Mouse (Mus musculus) Patski (cell line): ENCODE data around the gene Snd1. TPM values are rescaled to one million over a fixed set of nuclear protein-coding genes. Genes with fewer than 3 reads are reported as not detected.

Experiments used
- ATAC-seq: fragments of 100-300 bp; one replicate; pipeline ENCODE4 v1.8.0; 2021
- CTCF ChIA-PET: fragments of 350-600 bp; sonication (Branson Sonifier 250); formaldehyde crosslinking; loops from one replicate; lab custom pipeline; 2022; ENCODE audit warnings: inconsistent platforms; lab: Charles Lee
- POLR2A ChIA-PET: fragments of 350-600 bp; sonication (Branson Sonifier 250); formaldehyde crosslinking; loops from one replicate; lab custom pipeline; 2022; ENCODE audit warnings: antibody characterized with exemption, inconsistent platforms; lab: Charles Lee
- DNase-seq: peaks from one replicate; pipeline ENCODE4 v3.0.0-alpha.2; 2011; ENCODE audit warnings: low read depth, low spot score
- H3K27me3 ChIP-seq: fragments of 371-371 bp; one replicate; pipeline ENCODE4 v1.5.1; 2021
- CTCF ChIP-seq: fragments of 100-300 bp; IDR thresholded peaks from one replicate; pipeline ENCODE4 v1.5.1; 2021
- in situ Hi-C: fragments of 300-500 bp; cut with MboI; formaldehyde crosslinking; loops from 3 replicates; pipeline ENCODE4 v1.11.1; 2018; ENCODE audit warnings: low pct_unique_long_range_greater_than_20kb, mixed read lengths
- polyA plus RNA-seq: library from polyadenylated mRNA; unstranded; gene quantifications from one replicate; pipeline ENCODE4 v1.2.3, GENCODE M21; 2021

Snd1 gene
- polyA plus RNA-seq, 1 experiment from 2014 or later = 107 TPM

- CTCF ChIA-PET = interaction anchor here (1.1 kb wide), 1 partner anchor 25 kb away, joined by 4 read pairs; no protein-coding TSS in a partner anchor
- no peak for ATAC-seq
- in situ Hi-C loops = no loop called here
- POLR2A ChIA-PET = no interaction called here
- TF ChIP-seq CTCF = no peak
- no peaks in the 10 kb centered on the region for H3K27me3 ChIP-seq
- DNase-seq = no peak
Observed at GRCm38 (mm10) chr6:28783082-28783647, 308.2 kb downstream of the Snd1 start.

GRCm38 (mm10) chr6:28783953-28784352 lies 309.0 kb downstream of the Snd1 start:
- DNase-seq = no peak
- ATAC-seq = no peak
- H3K27me3 ChIP-seq = no peaks in the 10 kb centered on the region
- TF ChIP-seq CTCF = no peak
- ChIA-PET POLR2A (interaction anchor here (0.5 kb wide), 1 partner anchor 63 kb away, joined by 3 read pairs; no protein-coding TSS in a partner anchor), CTCF (interaction anchor here (1.1 kb wide), 1 partner anchor 26 kb away, joined by 4 read pairs; no protein-coding TSS in a partner anchor)
- in situ Hi-C loops = no loop called here

- ChIA-PET POLR2A (no interaction called here), CTCF (interaction anchor here (1.1 to 1.4 kb wide), 2 partner anchors 11 to 19 kb away, joined by 3 to 4 read pairs; no protein-coding TSS in a partner anchor)
- no peak for TF ChIP-seq CTCF
- in situ Hi-C loops = no loop called here
- DNase-seq (no peak), ATAC-seq (no peak)
- H3K27me3 ChIP-seq = no peaks in the 10 kb centered on the region
Observed at GRCm38 (mm10) chr6:28785770-28786169, 310.8 kb downstream of the Snd1 start.

- TF ChIP-seq CTCF = no peak
- in situ Hi-C loops = no loop called here
- ChIA-PET CTCF (interaction anchor here (0.7 to 1.4 kb wide), 2 partner anchors 10 to 21 kb away, joined by 3 to 5 read pairs; no protein-coding TSS in a partner anchor), POLR2A (no interaction called here)
- ATAC-seq = no peak
- no peaks in the 10 kb centered on the region for H3K27me3 ChIP-seq
- DNase-seq = no peak
Observed at GRCm38 (mm10) chr6:28787133-28787532, 312.2 kb downstream of the Snd1 start.

- TF ChIP-seq CTCF = no peak
- ATAC-seq (no peak), DNase-seq (no peak)
- ChIA-PET CTCF (interaction anchor here (1.4 kb wide), 1 partner anchor 18 kb away, joined by 4 read pairs; no protein-coding TSS in a partner anchor), POLR2A (interaction anchor here (1.0 kb wide), 1 partner anchor 55 kb away, joined by 3 read pairs; no protein-coding TSS in a partner anchor)
- in situ Hi-C loops = no loop called here
- no peaks in the 10 kb centered on the region for H3K27me3 ChIP-seq
Observed at GRCm38 (mm10) chr6:28789685-28790084, 314.7 kb downstream of the Snd1 start.

- no peaks in the 10 kb centered on the region for H3K27me3 ChIP-seq
- in situ Hi-C loops = no loop called here
- DNase-seq (no peak), ATAC-seq (no peak)
- TF ChIP-seq CTCF = no peak
- CTCF ChIA-PET = no interaction called here
- POLR2A ChIA-PET = no interaction called here
Observed at GRCm38 (mm10) chr6:28791183-28791582, 316.2 kb downstream of the Snd1 start.

GRCm38 (mm10) chr6:28791809-28792208 lies 316.9 kb downstream of the Snd1 start:
- DNase-seq (no peak), ATAC-seq (no peak)
- H3K27me3 ChIP-seq = no peaks in the 10 kb centered on the region
- in situ Hi-C loops = no loop called here
- CTCF ChIA-PET = no interaction called here
- POLR2A ChIA-PET = no interaction called here
- TF ChIP-seq CTCF = no peak

GRCm38 (mm10) chr6:28795380-28795779 lies 320.4 kb downstream of the Snd1 start:
- in situ Hi-C loops = no loop called here
- no peak for TF ChIP-seq CTCF
- no peaks in the 10 kb centered on the region for H3K27me3 ChIP-seq
- ATAC-seq (no peak), DNase-seq (no peak)
- CTCF ChIA-PET = no interaction called here
- POLR2A ChIA-PET = no interaction called here

GRCm38 (mm10) chr6:28795792-28796515 lies 321.0 kb downstream of the Snd1 start:
- no peak for TF ChIP-seq CTCF
- no peak for ATAC-seq
- H3K27me3 ChIP-seq = no peaks in the 10 kb centered on the region
- ChIA-PET CTCF (interaction anchor here (1.6 kb wide), 1 partner anchor 9 kb away, joined by 5 read pairs; no protein-coding TSS in a partner anchor), POLR2A (no interaction called here)
- DNase-seq = no peak
- in situ Hi-C loops = no loop called here

- no peak for DNase-seq
- no peaks in the 10 kb centered on the region for H3K27me3 ChIP-seq
- CTCF ChIA-PET = interaction anchor here (1.6 kb wide), 1 partner anchor 142 kb away, joined by 3 read pairs; no protein-coding TSS in a partner anchor
- POLR2A ChIA-PET = no interaction called here
- ATAC-seq = no peak
- in situ Hi-C loops = no loop called here
- no peak for TF ChIP-seq CTCF
Observed at GRCm38 (mm10) chr6:28799818-28800217, 324.9 kb downstream of the Snd1 start.

- in situ Hi-C loops = no loop called here
- POLR2A ChIA-PET = no interaction called here
- H3K27me3 ChIP-seq = no peaks in the 10 kb centered on the region
- no peak for DNase-seq
- no peak for ATAC-seq
- TF ChIP-seq CTCF = no peak
- CTCF ChIA-PET = interaction anchor here (1.6 kb wide), 1 partner anchor 144 kb away, joined by 3 read pairs; no protein-coding TSS in a partner anchor
Observed at GRCm38 (mm10) chr6:28800976-28801375, 326.0 kb downstream of the Snd1 start.
